Mouse (Mus musculus) G1E (cell line): ENCODE measurements around the gene Apbb2. TPM values are rescaled to one million over a fixed set of nuclear protein-coding genes. Genes with fewer than 3 reads are reported as not detected.

ENCODE experiments used
- ATAC-seq: 2 replicates; pipeline ENCODE4 v1.8.0; 2016; ENCODE audit warnings: mild to moderate bottlenecking; ENCODE audit not compliant: insufficient number of reproducible peaks, poor library complexity, low FRiP score, severe bottlenecking; ENCODE audit errors: extremely low read depth
- DNase-seq: peaks from one replicate; pipeline ENCODE4 v3.0.0; 2012; ENCODE audit warnings: low spot score
- H3K27me3 ChIP-seq: 2 replicates; pipeline ENCODE4 v1.6.1; 2012; ENCODE audit warnings: mild to moderate bottlenecking, low read length, inconsistent platforms; ENCODE audit not compliant: insufficient read depth
- H3K36me3 ChIP-seq: replicated peaks from 2 replicates; pipeline ENCODE3; 2012; ENCODE audit warnings: mild to moderate bottlenecking, inconsistent platforms
- H3K4me1 ChIP-seq: 2 replicates; pipeline ENCODE4 v1.6.1; 2012; ENCODE audit warnings: low read depth, low read length, inconsistent platforms, mixed read lengths; ENCODE audit not compliant: insufficient read depth
- H3K4me3 ChIP-seq: 2 replicates; pipeline ENCODE4 v1.5.1; 2012; ENCODE audit warnings: low read depth, mild to moderate bottlenecking, inconsistent platforms, low read length, moderate library complexity, mixed read lengths
- H3K9me3 ChIP-seq: replicated peaks from 2 replicates; pipeline ENCODE4 v1.6.1; 2012; ENCODE audit warnings: inconsistent platforms
- CTCF ChIP-seq: IDR thresholded peaks from 2 replicates; pipeline ENCODE4 v1.5.1; 2012; ENCODE audit warnings: low read depth, low read length, inconsistent platforms, mixed read lengths
- GATA1 ChIP-seq: IDR thresholded peaks from 2 replicates; pipeline ENCODE4 v1.6.1; 2012; ENCODE audit warnings: borderline replicate concordance, low read length, inconsistent platforms, mixed read lengths
- GATA2 ChIP-seq: IDR thresholded peaks from 2 replicates; pipeline ENCODE4 v1.6.1; 2012; ENCODE audit warnings: low read depth, low read length, inconsistent platforms, borderline replicate concordance
- POLR2AphosphoS5 ChIP-seq: IDR thresholded peaks from 2 replicates; pipeline ENCODE4 v1.6.1; 2012; ENCODE audit warnings: low read depth, low read length, inconsistent platforms; ENCODE audit not compliant: insufficient replicate concordance
- TAL1 ChIP-seq: conservative IDR thresholded peaks from 2 replicates; pipeline ENCODE4 v1.6.1; 2012; ENCODE audit warnings: low read depth, low read length, inconsistent platforms, mixed read lengths
- polyA plus RNA-seq: library from polyadenylated mRNA; stranded (reverse); fragments of >175 nt; gene quantifications from 2 replicates; pipeline ENCODE4 v1.2.3, GENCODE M21; 2012
- total RNA-seq, 2 experiments: library from RNA; stranded (forward) in 1 of 2; stranded (reverse) in 1 of 2; fragments of 200-1000 nt in 1 of 2; fragments of >200 nt in 1 of 2; fragmentation: Nextera tagmentation in 1 of 2; gene quantifications; 2 replicates each; pipeline ENCODE4 v1.2.3; 2014 to 2017

The Apbb2 gene
- total and polyA plus RNA-seq, 3 experiments = 0.16 TPM; not detected in 2

DNA sequence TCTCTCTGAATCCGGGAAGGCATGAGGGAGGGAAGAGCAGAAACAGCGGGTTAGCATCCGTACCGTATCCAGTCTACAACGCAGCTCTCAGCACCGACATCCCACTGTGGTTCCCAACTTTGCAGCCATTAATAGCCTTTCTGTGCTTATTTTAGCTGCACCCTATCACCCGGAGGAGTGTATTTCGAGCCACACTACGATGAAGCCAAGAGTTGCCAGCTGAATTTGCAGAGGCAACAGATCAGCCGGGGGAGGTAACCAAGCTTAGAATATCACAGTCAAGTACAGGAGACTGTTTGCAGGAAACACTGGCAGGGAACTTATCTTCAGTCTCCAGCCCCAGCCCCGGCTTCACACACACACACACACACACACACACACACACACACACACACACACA, 295.0 kb downstream of the Apbb2 start:
- H3K4me1 ChIP-seq = no peaks in the 10 kb centered on the region

DNA sequence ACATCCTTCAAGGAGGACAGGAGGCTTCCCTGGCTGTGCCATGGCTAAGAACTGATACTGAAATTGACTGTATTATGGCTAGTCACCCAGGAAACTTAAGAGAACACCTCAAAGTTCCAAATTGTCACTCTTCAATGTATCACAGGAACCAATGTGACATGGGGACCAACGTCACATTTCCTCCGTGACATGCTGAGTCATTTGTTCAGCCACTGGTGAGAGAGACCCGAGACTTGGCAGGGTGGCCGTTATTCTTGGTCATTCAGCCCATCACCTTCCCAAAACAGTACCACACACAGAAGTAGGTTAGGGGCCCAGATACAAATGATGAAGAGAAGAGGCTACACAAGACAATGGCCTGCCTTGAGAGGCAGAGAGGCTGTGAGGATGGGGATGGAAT, 295.5 kb downstream of the Apbb2 start:
- Histone ChIP-seq H3K36me3 (no peaks in the 10 kb centered on the region), H3K4me1 (no peaks in the 10 kb centered on the region), H3K9me3 (peaks cover 80% of the 10 kb centered on the region), H3K4me3 (no peak overlapping the region), H3K27me3 (no peaks in the 10 kb centered on the region)
- DNase-seq (no peak), ATAC-seq (no peak)
- no peak for TF ChIP-seq TAL1
- no peak for TF ChIP-seq GATA2
- TF ChIP-seq GATA1 = no peak
- TF ChIP-seq CTCF = no peak
- TF ChIP-seq POLR2AphosphoS5 = no peak

More for the DNA sequence above, 295.0 kb downstream of the Apbb2 start:
- Histone ChIP-seq H3K4me3 (no peak overlapping the region), H3K36me3 (no peaks in the 10 kb centered on the region), H3K27me3 (no peaks in the 10 kb centered on the region), H3K9me3 (peaks cover 80% of the 10 kb centered on the region)
- no peak for TF ChIP-seq GATA2
- ATAC-seq (no peak), DNase-seq (no peak)

DNA sequence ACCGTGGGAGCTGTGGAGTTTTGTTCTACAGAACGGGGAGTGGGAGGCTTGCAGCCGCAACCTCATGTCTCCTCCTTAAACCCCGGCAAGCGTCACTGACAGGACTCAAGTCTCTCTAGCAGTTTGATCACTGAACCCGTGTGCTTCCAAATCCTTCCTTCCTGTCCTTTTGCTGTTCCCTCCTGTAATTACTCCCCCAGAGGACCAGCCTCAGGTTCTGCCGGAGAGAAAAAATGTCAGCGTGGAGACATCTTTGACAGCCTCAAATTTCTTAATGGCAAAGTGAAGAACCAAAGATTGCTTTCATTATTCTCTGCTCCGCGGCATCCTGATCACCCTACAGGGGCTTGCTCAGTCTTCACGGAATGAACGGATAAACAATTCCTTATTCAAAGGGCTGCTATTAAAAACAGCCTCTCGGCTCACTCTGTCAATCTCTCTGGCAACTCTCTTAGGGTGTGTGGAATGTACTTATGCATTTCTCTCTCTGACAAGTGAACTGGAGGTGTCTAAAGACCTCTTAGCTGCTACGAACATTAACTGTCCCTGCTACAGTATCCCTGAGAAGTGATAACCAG, 298.7 kb downstream of the Apbb2 start:
- TF ChIP-seq TAL1 = no peak
- TF ChIP-seq GATA2 = no peak
- TF ChIP-seq POLR2AphosphoS5 = no peak
- no peak for TF ChIP-seq CTCF
- no peak for TF ChIP-seq GATA1

DNA sequence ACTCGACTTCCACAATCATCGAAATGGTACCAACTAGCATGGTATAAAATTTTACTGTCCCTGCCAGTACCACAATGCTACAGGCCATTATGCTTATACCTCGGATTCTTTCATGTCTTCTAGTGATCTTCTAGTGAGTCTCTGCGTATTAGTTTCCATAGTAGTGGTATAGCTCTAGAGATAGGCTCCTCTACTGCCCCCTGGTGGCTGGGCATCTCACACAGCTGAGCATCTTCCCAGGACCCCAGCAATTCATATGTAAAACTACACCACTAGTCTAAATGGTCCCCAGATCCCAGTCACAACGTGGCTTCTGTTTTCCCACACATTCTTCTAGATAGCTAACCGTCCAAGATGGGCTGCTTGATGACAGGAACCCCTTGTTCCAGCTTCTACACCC, 299.2 kb downstream of the Apbb2 start:
- H3K4me1 ChIP-seq = no peaks in the 10 kb centered on the region
- peaks cover 75% of the 10 kb centered on the region for H3K9me3 ChIP-seq
- no peak overlapping the region for H3K4me3 ChIP-seq
- ATAC-seq (no peak), DNase-seq (no peak)
- no peaks in the 10 kb centered on the region for H3K27me3 ChIP-seq
- TF ChIP-seq CTCF (no peak), GATA1 (no peak), POLR2AphosphoS5 (no peak), TAL1 (no peak), GATA2 (no peak)
- H3K36me3 ChIP-seq = no peaks in the 10 kb centered on the region

More for the DNA sequence above, 298.7 kb downstream of the Apbb2 start:
- DNase-seq (no peak), ATAC-seq (no peak)
- peaks cover 75% of the 10 kb centered on the region for H3K9me3 ChIP-seq
- no peaks in the 10 kb centered on the region for H3K36me3 ChIP-seq
- no peaks in the 10 kb centered on the region for H3K27me3 ChIP-seq
- no peak overlapping the region for H3K4me3 ChIP-seq
- no peaks in the 10 kb centered on the region for H3K4me1 ChIP-seq

DNA sequence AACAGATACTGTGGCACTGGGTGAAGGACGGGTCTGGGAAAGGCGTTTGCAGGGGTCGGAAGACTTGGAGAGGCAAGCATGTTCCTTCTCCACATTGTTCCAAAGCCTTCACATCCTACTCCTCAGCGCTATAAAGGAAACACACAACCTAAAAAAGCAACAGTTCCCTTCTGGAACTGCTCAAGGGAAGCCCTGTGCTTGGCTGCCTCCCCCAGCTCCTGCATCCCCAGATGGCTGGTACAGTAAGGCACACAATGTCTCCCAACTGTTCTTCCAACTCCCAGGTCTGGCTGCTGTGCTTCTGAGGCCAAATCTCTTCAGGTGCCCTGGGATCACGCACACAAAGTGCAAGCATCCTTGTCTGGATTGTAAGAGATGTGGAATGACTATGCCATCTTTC, 302.8 kb downstream of the Apbb2 start:
- Histone ChIP-seq H3K36me3 (no peaks in the 10 kb centered on the region), H3K9me3 (peaks cover 72% of the 10 kb centered on the region), H3K4me1 (no peaks in the 10 kb centered on the region), H3K27me3 (no peaks in the 10 kb centered on the region), H3K4me3 (no peak overlapping the region)
- DNase-seq (no peak), ATAC-seq (no peak)
- TF ChIP-seq CTCF (no peak), GATA1 (no peak), GATA2 (no peak), TAL1 (no peak), POLR2AphosphoS5 (no peak)

DNA sequence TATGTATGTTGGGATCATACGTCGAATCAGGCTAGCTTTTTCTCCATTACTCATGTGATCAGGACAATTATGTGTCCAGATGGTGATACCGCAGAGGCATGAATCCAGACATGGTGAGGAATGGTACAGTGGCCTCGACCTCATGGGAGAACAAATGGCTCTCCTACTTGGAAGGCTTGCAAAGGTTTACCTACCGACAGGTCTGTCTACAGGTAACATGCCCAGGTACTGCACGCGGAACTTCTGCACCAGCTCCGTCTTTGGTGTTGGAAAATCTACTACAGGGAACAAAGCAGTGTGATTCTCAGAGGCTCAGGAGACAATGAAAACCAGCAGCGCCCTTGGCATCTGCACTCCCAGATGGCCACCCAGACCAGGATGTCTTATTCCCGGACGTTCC, 307.8 kb downstream of the Apbb2 start:
- TF ChIP-seq GATA1 = no peak
- Histone ChIP-seq H3K4me1 (no peaks in the 10 kb centered on the region), H3K4me3 (no peak overlapping the region), H3K27me3 (no peaks in the 10 kb centered on the region), H3K9me3 (peaks cover 80% of the 10 kb centered on the region), H3K36me3 (no peaks in the 10 kb centered on the region)
- DNase-seq = no peak
- ATAC-seq = no peak

DNA sequence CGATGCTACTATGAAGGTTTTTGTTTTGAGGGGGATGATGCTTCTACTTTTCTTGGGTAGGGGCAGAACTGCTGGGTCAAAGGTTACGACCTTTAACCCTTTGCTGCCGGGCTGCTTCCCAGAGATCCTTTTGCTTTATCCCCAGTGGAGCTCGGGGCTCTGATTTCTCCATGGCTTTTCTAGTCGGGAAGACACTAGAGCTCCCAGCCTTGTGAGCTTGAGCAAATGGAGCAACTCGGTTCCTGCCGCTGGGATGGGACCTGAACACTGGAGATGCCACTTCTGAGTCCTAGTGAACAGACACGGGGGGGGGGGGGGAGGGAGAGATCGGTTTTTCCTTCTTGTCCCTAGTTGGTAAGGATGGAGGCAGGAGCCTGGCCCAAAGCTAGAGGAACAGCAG, 308.3 kb downstream of the Apbb2 start:
- Histone ChIP-seq H3K4me3 (no peak overlapping the region), H3K27me3 (no peaks in the 10 kb centered on the region), H3K4me1 (no peaks in the 10 kb centered on the region), H3K36me3 (no peaks in the 10 kb centered on the region), H3K9me3 (peaks cover 80% of the 10 kb centered on the region)
- DNase-seq (no peak), ATAC-seq (no peak)
- no peak for TF ChIP-seq GATA2
- TF ChIP-seq GATA1 = no peak
- no peak for TF ChIP-seq POLR2AphosphoS5
- no peak for TF ChIP-seq TAL1
- TF ChIP-seq CTCF = no peak
